Mouse (Mus musculus) lung, postnatal 0 days (tissue): ENCODE measurements at regions not wholly inside any gene's neighbourhood (a gene's known extent, or its start where the extent isn't known, plus 50 kb on each side); places are given as distances from the start of the nearest gene placed in this dataset.

Experiments
- CTCF ChIP-seq: IDR thresholded peaks from 2 replicates; pipeline ENCODE4 v1.5.1; 2016; ENCODE audit warnings: antibody characterized with exemption, mild to moderate bottlenecking
- EP300 ChIP-seq: IDR thresholded peaks from 2 replicates; pipeline ENCODE4 v1.6.1; 2016; ENCODE audit warnings: antibody characterized with exemption, mild to moderate bottlenecking, control low read depth

DNA sequence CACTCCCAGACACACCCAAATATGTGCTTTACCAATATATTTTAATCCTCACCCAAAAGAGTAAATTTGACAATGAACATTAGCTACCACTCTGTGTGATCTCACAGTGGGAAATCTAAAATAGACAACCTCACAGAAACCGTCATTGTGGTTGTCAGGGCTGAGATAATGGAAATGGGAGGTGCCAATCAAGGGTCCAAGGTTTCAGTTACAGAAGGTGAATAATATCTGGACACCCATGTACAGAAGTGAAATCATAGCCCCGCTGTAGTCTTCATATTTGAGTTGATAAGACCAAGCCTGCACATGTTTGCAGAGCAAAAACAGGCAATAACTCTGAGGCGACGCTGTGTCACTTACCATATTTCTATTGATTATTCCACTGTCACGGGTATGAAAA is 243.8 kb downstream of the Antxr2 start:
- TF ChIP-seq CTCF (no peak), EP300 (no peak)
